Mouse (Mus musculus) right cerebral cortex, postnatal 14 days (tissue): ENCODE results near the gene Pdzd2.

ENCODE experiments used
- DNase-seq: peaks from one replicate; pipeline ENCODE4 v3.0.0; 2022

Gene Pdzd2

DNA sequence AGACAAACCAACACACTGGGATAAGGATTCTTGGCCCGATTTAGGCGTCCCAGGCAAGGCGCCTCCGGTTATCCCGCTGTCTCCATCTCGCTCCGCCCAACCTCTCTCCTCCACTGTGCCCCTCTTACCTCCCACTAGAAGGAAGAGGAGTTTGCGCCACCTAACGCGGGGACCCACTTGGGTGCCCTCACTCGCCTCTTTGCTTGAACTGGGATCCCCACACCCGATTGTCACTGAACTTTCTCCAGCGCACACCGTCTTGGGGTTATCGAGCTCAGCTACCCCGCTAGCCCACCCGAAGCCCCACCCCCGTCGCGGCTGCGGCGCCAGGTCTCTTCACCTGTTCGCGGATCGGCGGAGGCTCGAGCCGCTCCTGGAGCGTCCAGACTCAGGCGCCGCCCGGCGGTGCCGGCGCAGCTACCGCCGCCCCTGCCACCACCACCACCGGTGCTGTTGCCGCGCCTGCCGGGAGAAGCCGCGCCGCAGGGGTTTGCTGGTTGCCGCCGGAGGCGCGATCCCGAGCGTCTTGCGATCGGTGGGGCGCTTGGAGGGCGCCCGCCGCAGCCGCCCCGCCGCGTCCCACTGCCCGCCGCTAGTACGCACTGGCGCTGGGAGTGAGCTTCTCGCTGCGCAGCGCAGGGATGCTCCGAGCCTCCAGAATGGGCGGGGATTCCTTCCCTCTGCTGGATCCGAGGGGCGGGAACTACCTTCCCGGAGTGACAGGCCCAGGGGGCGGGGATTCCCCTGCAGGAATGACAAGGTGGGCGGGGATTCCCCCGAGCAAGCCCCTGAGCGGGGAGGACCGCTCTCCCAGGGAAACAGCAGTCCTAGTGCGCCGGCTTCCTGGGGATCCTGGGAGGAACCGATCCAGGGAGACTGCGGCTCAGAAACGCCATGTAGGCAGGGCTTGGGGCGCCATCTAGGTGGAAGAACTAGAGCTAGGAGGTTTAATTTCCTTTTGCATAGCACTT lies at the start of gene Pdzd2:
Gene Pdzd2, minus strand, starts transcription at position 648 of the 971 bp plus-strand sequence.
- DNase-seq: peak; percentile 96

GRCm38 (mm10) chr15:12789406-12789867 lies 49.7 kb upstream of the Pdzd2 start:
- no peak for DNase-seq

DNA sequence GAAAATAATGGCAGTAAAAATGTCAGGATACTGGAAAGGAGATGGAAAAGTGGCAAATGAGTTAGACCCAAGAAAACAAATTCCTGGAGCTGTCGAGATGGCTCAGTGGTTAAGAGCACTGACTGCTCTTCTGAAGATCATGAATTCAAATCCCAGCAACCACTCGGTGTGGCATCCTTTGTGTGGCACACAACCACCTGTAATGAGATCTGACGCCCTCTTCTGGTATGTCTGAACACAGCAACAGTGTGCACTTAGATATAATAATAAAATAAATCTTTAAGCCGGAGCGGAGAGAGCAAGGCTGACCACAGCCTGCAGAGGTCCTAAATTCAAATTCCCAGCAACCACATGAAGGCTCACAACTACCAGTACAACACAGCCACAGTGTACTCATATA lies 48.8 kb upstream of the Pdzd2 start:
- no peak for DNase-seq

DNA sequence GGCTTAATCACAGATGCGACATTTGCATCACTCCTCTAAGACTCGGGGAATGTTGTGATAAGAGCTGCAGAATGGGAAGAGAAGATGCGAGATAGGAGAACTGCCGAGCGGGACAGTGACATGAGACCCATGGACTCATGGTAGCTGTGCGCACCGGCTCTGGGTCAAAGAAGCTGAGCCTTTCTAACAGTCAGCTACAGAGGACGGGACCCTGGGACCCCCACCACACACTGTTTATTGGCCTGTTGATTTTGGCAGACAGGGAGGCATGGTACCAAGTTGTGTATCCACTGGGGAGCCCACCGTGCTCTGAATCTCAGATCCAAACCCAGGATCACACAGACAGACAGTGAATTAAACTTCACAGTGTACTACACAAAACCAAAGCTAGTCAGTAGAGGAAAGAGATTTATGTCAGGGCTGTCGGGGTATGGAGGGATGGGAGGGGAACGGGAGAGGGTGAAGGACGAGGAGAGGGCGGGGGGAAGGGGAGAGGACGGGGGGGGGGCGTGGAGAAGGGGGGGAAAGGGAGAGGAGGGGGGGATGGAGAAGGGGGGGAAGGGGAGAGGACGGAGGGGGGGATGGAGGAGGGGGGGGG lies 42.1 kb upstream of the Pdzd2 start:
- no peak for DNase-seq

DNA sequence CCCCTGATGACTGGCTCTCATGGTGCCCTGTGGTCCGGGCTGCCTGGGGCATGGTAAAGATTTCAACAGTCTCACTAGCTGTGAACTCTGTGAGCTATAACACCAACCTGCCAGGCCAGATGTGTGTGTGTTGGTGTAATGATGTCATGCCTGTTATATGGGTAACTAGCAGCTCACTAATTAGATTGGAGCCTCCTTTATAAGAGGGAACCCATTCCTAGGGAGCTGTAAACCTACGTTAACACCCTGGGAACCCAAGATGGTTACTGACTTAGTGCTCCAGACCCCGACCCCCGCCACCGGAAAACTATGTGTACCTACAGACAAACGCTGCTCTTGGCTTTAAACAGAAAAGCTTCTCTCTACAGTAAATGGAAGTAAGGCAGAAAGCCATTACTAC lies 41.6 kb upstream of the Pdzd2 start:
- DNase-seq: no peak

DNA sequence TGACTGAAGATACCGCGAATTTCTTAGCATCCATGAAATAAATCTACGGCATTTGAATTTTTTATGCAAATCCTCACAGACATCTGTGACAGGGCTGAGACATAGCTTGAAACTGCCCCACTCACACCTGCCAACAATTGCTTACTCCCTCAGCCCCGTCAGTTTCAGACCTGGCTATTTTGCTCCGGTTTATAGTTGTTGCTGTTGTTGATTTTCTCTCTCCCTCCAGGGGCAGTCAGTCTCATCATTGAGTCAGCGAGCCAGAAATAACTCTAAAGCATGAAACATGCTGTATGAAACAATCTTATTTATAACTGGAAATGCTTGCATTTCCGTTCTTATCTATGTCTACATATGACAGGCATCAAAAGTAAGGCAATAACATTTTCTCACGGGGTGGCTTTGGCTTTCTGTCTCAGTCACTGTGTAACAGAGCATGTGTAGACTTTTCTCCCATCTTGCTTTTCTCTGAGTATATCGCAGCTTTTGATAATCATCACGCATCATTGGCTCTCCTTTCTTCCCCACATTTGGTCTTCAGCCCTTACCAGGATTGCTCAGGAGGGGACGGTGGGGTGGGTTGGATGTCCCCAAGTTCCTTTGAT lies 34.5 kb upstream of the Pdzd2 start:
- no peak for DNase-seq

DNA sequence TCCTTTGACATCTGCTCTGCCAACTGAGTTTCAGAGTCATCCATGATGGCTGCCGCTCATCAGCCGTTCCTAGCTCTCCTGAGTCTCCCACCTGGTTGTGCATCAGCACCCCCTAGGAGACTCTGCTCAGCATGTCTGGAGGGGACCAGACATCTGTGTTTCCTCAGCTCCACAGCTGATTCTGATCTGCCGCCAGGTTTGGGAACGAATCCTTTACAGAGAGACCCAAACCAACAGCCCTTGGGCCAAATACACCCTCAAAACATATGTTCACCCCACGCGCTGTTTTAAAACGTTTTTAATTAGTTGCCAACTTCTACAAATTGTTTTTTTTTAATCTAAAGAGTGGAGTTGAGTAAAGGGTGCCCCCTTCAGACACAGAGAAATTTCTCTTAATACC lies 31.2 kb upstream of the Pdzd2 start:
- DNase-seq: peak; percentile 55

DNA sequence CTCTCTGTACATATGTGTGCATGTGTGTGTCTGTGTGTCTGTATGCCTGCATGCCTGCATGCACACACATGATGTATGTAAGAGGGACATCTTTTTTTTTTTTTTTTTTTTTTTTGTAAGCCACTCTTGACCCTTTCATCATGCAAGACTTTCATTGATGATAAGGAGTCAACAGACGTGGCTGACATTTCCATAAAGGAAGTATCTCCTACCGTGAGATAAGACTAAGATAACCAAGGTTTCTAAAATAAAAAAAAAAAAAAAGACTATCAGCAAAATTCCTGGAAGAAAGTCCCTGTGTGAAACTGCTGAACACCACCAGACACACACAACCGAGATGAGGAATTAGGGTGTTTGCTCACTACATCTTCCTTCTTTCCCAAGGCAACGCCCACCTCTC lies 27.1 kb upstream of the Pdzd2 start:
- no peak for DNase-seq

DNA sequence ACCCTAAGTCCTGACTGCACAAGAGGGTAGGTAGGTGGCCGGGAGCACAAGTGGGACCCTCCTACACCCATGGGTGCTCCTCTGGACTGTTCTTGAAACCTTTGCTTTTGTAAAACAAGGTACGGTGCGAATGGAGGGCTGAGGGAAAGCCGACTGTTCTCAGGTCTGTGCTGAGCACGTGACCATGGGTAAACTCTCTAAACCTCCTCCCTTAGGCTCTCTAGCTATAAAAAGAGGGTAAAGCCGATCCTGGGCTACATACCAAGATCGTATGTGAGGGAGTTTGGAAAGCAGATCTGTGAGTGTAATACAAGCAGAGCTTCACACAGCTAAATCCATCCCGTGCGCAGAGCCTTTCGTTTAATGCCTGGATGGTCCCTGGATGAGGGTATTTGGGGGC lies 23.4 kb upstream of the Pdzd2 start:
- DNase-seq: no peak

DNA sequence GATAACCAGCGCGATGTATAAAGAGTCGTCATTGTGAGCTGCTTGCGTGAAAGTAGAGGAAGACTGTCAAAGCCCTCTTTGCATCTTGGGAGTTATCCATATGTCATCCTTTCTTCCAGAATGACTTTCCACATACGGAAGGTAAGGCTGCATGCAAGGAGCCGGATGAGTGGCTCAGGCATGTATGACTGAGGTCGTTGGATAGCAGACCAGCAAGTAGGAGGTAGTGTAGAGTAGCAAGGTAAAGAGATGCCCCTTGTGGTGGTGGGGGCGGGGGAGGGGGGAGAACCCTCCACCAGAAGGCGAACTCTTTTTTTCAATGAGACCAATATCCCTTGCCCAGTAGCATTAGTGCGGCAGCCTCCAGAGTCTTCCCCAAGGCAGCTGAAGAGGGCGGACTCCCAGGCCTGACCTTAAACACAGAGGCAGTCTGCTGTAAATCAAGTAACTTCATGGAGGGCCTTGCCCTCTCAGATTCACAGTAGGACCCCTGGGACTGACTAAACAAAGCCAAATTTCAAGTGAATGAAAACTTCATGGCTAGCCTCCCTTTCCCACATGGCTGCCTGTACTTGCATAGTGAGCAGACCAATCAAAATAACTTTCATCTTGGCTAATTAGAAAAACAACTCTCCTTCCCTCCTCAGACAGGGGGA lies 22.7 kb upstream of the Pdzd2 start:
- no peak for DNase-seq

- no peak for DNase-seq
Measured at GRCm38 (mm10) chr15:12760747-12761146, 21.0 kb upstream of the Pdzd2 start.

- no peak for DNase-seq
Measured at GRCm38 (mm10) chr15:12758461-12758860, 18.7 kb upstream of the Pdzd2 start.

GRCm38 (mm10) chr15:12757757-12758156 lies 18.0 kb upstream of the Pdzd2 start:
- DNase-seq: no peak

DNA sequence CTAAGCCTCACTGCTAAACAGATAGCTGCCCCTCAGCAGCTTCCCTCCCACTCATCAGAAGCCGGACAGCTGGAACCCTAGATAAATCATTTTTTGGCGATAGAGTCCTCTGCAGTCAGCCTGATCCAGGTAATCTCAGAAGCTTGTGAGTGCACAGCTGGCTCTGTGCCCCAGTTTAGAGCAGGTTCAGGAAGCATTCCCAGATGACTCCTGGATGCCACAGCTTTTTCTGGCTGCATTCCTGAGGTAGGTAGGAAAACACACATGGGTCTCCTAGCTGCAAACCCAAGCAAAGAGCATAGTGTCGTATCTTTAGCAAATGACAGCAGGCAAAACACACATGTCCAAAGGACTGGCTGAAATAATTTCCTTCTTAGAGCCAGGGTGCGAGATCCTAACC lies 13.5 kb upstream of the Pdzd2 start:
- no peak for DNase-seq

GRCm38 (mm10) chr15:12750963-12751362 lies 11.2 kb upstream of the Pdzd2 start:
- DNase-seq: no peak

GRCm38 (mm10) chr15:12749549-12750301 lies 10.0 kb upstream of the Pdzd2 start:
- DNase-seq: no peak

DNA sequence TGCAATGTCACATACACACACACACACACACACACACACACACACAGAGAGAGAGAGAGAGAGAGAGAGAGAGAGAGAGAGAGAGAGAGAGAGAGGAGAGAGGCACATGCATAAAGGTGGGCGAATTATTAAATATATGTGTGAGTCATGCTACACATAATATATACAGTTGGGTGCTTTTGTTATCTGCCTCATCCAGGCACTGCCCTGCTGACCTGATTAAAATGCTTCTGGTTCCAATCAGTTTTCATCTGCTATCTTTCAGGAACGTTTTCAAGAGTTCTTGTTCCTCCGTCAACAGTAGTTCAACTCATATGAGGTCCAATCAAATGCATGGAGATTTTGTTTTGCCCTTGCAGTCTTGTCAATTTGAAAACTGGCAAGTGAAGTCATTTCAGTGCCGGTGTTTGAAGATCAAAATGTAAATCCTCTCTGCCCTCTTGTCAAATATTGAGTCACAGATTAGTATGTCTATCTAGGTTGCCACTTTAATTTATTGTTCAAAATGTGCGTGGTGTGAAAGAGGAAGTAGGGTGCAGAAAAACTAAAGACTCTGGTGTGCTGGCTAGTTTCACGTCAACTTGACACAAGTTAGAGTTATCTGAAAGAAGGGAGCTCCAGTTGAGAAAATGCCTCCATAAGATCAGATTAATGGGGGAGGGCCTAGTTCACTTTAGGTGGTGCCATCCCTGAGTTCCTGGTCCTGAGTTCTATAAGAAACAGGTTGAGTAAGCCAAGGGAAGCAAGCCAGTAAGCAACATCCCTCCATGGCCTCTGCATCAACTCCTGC lies 2.6 kb upstream of the Pdzd2 start:
- no peak for DNase-seq

DNA sequence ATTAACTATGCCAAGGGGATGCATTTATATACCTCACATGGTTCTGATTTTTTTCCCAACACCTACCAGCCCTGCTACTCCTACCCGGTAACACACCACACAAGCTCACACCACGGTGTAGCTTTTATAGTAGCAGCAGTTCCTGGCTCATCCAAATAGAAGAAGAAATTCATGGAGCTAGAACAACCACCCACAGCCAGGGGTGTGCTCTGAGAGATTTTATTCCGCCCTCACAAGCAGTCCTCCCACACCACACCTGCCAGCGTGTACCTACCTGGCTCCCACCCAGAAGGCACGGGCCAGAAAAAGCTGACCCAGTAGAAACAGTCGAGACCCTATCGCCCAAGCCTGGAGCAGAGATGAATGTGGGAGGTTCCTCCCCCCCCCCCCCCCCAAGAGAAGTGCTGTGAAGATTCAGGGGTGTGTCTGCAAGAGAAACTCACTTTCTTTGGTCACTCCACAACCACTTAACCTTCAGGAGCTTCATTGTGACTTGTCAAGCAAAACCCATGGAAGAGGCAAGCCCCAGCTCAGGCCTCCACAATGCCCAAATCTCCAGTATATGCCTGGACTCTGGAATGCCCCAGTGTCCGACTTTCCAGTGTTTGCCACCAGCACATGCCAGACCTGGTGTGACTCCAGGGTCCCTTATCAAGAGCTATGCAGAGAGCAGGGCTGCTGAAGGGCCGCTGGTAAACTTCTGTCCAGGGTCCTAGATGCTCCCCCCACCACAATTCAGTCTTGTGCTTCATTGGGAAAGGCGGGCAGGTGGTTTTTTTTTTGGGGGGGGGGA lies 1.2 kb downstream of the Pdzd2 start:
- DNase-seq: no peak

DNA sequence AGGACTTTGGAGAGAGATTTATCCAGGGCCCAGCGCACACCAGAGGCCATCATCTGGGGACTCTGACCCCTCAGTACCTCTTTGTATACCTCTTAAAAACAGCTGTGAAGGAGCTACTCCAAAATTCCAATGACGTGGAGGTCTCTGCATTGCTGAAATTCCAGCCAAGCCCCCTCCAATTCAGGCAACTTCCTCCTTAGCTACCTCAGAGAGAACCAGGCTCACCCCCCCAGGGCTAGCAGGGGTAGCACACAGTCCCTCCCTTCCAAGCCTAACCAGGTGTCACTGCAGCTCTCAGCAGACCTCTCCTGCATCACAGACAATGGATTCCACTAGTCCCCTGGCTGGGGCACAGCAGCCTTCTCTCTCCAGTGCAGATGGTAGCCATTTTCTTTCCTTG lies 4.5 kb downstream of the Pdzd2 start:
- no peak for DNase-seq

DNA sequence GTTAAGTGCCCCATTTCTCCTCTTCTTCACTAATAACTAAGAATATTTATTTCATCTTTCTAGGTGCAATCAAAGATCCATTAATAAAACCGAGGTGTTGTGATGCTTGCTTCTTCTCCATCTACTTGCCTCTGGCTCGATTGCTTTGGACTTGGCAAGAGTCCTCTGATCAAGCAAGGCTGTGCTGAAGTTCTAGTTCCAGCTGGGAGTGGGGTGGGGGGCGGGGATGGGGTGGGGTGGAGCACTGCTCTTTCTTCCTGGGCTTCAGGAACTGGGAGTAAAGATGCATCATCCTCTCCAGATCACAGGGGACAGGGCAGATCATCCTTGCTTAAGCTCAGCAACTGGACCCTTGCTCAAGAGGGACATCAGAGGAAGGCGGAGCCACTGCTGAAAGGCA lies 5.5 kb downstream of the Pdzd2 start:
- DNase-seq: no peak

GRCm38 (mm10) chr15:12732613-12733012 lies 7.1 kb downstream of the Pdzd2 start:
- DNase-seq: no peak
